Comparison of ENCODE assay signal across 10 mouse cellular contexts in genomic region chr1:63246862-63247521, GRCm38 (mm10). TPM values are rescaled to one million over a fixed set of nuclear protein-coding genes. Genes with fewer than 3 reads are reported as not detected.
DNase-seq lines count a peak whose midpoint lies in the region; ATAC-seq lines count a peak whose summit lies in the region.
"Had no signal": no experiment of that assay in that cellular context is flagged by ENCODE, and none has a peak within 500 bp of the region (broad histone marks: within the 10 kb centered on the region; RNA-seq: fewer than 3 reads in every experiment).

No protein-coding gene starts in this region.

- peaks cover 13% of the 10 kb centered on the region; the same call in 1 of the 2 replicates for H3K4me1 ChIP-seq in megakaryocyte, embryonic 14.5 days
- peaks cover 61% of the 10 kb centered on the region for H3K4me1 ChIP-seq in forebrain, embryonic 10.5 days
- peaks cover 16% of the 10 kb centered on the region for H3K4me1 ChIP-seq in limb, embryonic 10.5 days

- ATAC-seq in megakaryocyte, adult 5-6 weeks (ENCODE audit: poor library complexity, severe bottlenecking): no peak

- H3K9me3 ChIP-seq in megakaryocyte, embryonic 14.5 days: peaks cover 15% of the 10 kb centered on the region
- H3K9me3 ChIP-seq in forebrain, embryonic 10.5 days: no peaks in the 10 kb centered on the region
- H3K9me3 ChIP-seq in limb, embryonic 10.5 days (replicated peaks): no peaks in the 10 kb centered on the region

- no peaks in the 10 kb centered on the region for H3K36me3 ChIP-seq in megakaryocyte, embryonic 14.5 days (replicated peaks; ENCODE audit: low read length)
- H3K36me3 ChIP-seq in forebrain, embryonic 10.5 days (replicated peaks): no peaks in the 10 kb centered on the region
- no peaks in the 10 kb centered on the region for H3K36me3 ChIP-seq in limb, embryonic 10.5 days

- peak overlapping the region; percentile 95 for H3K27ac ChIP-seq in forebrain, embryonic 10.5 days
- peak overlapping the region; percentile 84 for H3K27ac ChIP-seq in limb, embryonic 10.5 days

- WGBS in forebrain, embryonic 10.5 days: under 1% methylated on average over 16 of the region's 16 CpGs
- 2% methylated on average over 16 of the region's 16 CpGs for WGBS in limb, embryonic 10.5 days

- DNase-seq in forebrain, embryonic 10.5 days (ENCODE audit: extremely low spot score, low spot score): peak; percentile 88
- peak; percentile 81 for DNase-seq in limb, embryonic 10.5 days (ENCODE audit: low spot score)
- peak; percentile 79 for DNase-seq in retina, postnatal 1 day
- no peak for DNase-seq in urinary bladder, adult 2 months (ENCODE audit: low spot score)
- DNase-seq in cerebellum, adult 18-20 months: no peak
- DNase-seq in adrenal gland, adult (ENCODE audit: inconsistent age in 2 of 2, low spot score in 1 of 2): no peak
- DNase-seq: thymus, postnatal 36 days had no signal

- peak overlapping the region; percentile 33 for H3K4me3 ChIP-seq in megakaryocyte, embryonic 14.5 days (replicated peaks)
- H3K4me3 ChIP-seq in forebrain, embryonic 10.5 days: peak overlapping the region; percentile 51
- H3K4me3 ChIP-seq in limb, embryonic 10.5 days: peak overlapping the region; percentile 48
- H3K4me3 ChIP-seq: erythroblast, embryonic 14.5 days had no signal

- H3K27me3 ChIP-seq in megakaryocyte, embryonic 14.5 days (replicated peaks): peaks cover 61% of the 10 kb centered on the region
- peaks cover 57% of the 10 kb centered on the region for H3K27me3 ChIP-seq in forebrain, embryonic 10.5 days (ENCODE audit: poor library complexity, severe bottlenecking)
- peaks cover 83% of the 10 kb centered on the region for H3K27me3 ChIP-seq in limb, embryonic 10.5 days (ENCODE audit: low read depth, poor library complexity, severe bottlenecking)

RNA-seq across cellular contexts. Expression of gene Zdbf2, which starts 26.1 kb away (rescaled TPM):
- polyA plus RNA-seq in megakaryocyte, embryonic 14.5 days (2012; ENCODE audit: insufficient read depth, low replicate concordance): 0.11 TPM in 1 of 2 replicates, not detected in the other
- not detected in 2 replicates for total RNA-seq in megakaryocyte, adult 5-6 weeks (2015)
- total RNA-seq in megakaryocyte, adult 5-6 weeks (2017): not detected in 2 replicates
- 21.6 and 25.1 TPM in 2 replicates for polyA plus RNA-seq in forebrain, embryonic 10.5 days (2016; fragmentation: Nextera tagmentation; extraction: Ambion mirVana)
- 10.9 and 12.8 TPM in 2 replicates for polyA plus RNA-seq in limb, embryonic 10.5 days (2016; fragmentation: Nextera tagmentation; extraction: Ambion mirVana)
- 0.23 and 0.31 TPM in 2 replicates for polyA plus RNA-seq in urinary bladder, adult 2 months (2012; rRNA removed)

RNA-seq across cellular contexts. Expression of gene Gpr1, which starts 32.6 kb away (rescaled TPM):
- not detected in 2 replicates for polyA plus RNA-seq in megakaryocyte, embryonic 14.5 days (2012; ENCODE audit: insufficient read depth, low replicate concordance)
- not detected in 2 replicates for total RNA-seq in megakaryocyte, adult 5-6 weeks (2015)
- total RNA-seq in megakaryocyte, adult 5-6 weeks (2017): not detected in 2 replicates
- polyA plus RNA-seq in forebrain, embryonic 10.5 days (2016; fragmentation: Nextera tagmentation; extraction: Ambion mirVana): 0.26 and 0.33 TPM in 2 replicates
- 0.08 and 0.15 TPM in 2 replicates for polyA plus RNA-seq in limb, embryonic 10.5 days (2016; fragmentation: Nextera tagmentation; extraction: Ambion mirVana)
- 2.8 and 2.9 TPM in 2 replicates for polyA plus RNA-seq in urinary bladder, adult 2 months (2012; rRNA removed)
- polyA plus RNA-seq: erythroblast, embryonic 14.5 days had no signal

Comparison
In these comparisons a context has a peak if more than half of its experiments do, and no peak if none do; other contexts are left out.
1. DNase-seq: peak in forebrain, embryonic 10.5 days (single experiment), limb, embryonic 10.5 days (single experiment) and retina, postnatal 1 day (single experiment); none in urinary bladder, adult 2 months (single experiment), cerebellum, adult 18-20 months (0 of 2) and adrenal gland, adult (0 of 2).
2. Peak in every context shown above with its lines, with median percentiles within 50 percentile points of each other: H3K4me3 ChIP-seq.